Mouse (Mus musculus): ENCODE measurements at regions not wholly inside any gene's neighbourhood (a gene's known extent, or its start where the extent isn't known, plus 50 kb on each side); places are given as distances from the start of the nearest gene placed in this dataset.

DNA sequence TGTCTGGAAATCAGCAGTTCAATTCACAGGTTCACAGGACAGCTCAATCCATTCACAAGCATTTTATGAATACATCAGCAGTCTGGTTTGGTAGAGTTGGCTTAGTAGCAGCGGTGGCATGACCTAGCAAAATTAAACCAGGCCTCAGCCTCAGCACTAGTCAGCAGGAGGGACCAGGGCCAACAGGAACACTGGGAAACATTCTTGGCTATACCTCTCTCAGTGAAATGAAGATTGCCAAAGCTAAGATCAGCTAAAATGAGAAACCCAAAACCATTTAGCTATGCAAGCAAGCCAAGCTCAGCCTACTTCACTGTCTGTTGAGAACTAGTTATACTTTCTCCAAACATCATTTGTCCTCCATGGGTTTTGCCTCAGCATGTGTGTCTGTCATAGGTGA is 945.3 kb downstream of the Basp1 start:
- no peak for TF ChIP-seq CTCF (IDR thresholded peaks at IDR 0.05; ENCODE audit: extremely low read depth, insufficient read depth, low read length)
- no peak for TF ChIP-seq POLR2A (IDR thresholded peaks at IDR 0.05; ENCODE audit: extremely low read depth, insufficient read depth, low read length)
